Mouse (Mus musculus) granulocyte monocyte progenitor cell, adult 5-6 weeks (primary cell): Measurements from ENCODE around the gene Gdap1l1. TPM values are rescaled to one million over a fixed set of nuclear protein-coding genes. Genes with fewer than 3 reads are reported as not detected.

Experiments used
- ATAC-seq: replicated peaks from 2 replicates; pipeline ENCODE4 v1.8.0; 2016; ENCODE audit warnings: mild to moderate bottlenecking, moderate TSS enrichment, inconsistent platforms; ENCODE audit not compliant: poor library complexity, severe bottlenecking
- total RNA-seq, 2 experiments: library from RNA; stranded (forward) in 1 of 2; stranded (reverse) in 1 of 2; fragments of 200-712, 200-1000 nt in 1 of 2; fragments of >200 nt in 1 of 2; fragmentation: Nextera tagmentation in 1 of 2; gene quantifications; 2 replicates each; pipeline ENCODE4 v1.2.3; 2014 to 2017

Gene Gdap1l1
- total RNA-seq, 2 experiments from 2014 or later = not detected

DNA sequence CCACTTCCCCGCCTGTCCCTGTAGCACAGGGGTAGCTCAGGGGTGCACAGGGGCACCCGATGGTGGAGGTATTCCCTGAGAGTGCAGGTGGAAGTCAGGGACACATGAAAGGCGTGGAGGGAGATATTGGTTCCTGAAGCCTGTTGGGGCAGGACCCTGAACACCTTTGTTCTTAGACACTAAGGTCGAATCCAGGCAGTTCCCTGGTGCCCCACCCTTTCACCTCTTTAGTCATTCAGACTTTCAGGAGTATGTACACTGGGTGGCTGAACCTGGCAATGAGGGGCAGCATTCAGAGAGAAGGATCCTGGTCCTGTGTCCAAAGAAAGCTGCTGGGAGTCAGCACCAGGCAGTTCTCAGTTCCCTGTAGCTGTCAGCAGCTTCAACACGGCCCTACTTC lies 24.1 kb downstream of the Gdap1l1 start:
- no peak for ATAC-seq

DNA sequence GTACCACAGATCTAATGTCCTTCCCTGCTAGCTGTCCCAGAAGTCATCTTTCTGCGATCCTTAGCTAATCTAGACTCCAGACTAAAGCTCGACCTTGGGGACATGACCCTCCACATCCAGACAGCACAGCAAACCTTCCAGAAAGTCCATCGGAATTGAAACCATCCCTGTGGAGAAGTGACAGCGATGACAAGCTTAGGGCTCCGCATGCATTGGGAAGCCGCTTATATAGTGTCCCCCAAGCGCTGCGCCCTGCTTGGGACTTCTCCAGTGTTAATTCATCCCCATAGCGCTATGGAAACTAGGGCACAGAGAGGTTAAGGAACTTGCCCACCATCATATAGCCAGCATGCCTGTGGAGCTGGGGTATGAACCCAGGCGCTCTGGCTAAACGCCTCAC lies 24.5 kb downstream of the Gdap1l1 start:
- no peak for ATAC-seq

- ATAC-seq = no peak
Observed at GRCm38 (mm10) chr2:163463251-163463769, 25.0 kb downstream of the Gdap1l1 start.

GRCm38 (mm10) chr2:163463998-163464397 lies 25.7 kb downstream of the Gdap1l1 start:
- ATAC-seq = no peak

GRCm38 (mm10) chr2:163464562-163464961 lies 26.3 kb downstream of the Gdap1l1 start:
- no peak for ATAC-seq

GRCm38 (mm10) chr2:163466771-163467170 lies 28.5 kb downstream of the Gdap1l1 start:
- ATAC-seq = no peak

GRCm38 (mm10) chr2:163467585-163467984 lies 29.3 kb downstream of the Gdap1l1 start:
- ATAC-seq = no peak

GRCm38 (mm10) chr2:163468866-163469265 lies 30.6 kb downstream of the Gdap1l1 start:
- ATAC-seq = no peak

- ATAC-seq = no peak
Observed at GRCm38 (mm10) chr2:163469711-163470110, 31.4 kb downstream of the Gdap1l1 start.

- no peak for ATAC-seq
Observed at GRCm38 (mm10) chr2:163471136-163471535, 32.9 kb downstream of the Gdap1l1 start.

DNA sequence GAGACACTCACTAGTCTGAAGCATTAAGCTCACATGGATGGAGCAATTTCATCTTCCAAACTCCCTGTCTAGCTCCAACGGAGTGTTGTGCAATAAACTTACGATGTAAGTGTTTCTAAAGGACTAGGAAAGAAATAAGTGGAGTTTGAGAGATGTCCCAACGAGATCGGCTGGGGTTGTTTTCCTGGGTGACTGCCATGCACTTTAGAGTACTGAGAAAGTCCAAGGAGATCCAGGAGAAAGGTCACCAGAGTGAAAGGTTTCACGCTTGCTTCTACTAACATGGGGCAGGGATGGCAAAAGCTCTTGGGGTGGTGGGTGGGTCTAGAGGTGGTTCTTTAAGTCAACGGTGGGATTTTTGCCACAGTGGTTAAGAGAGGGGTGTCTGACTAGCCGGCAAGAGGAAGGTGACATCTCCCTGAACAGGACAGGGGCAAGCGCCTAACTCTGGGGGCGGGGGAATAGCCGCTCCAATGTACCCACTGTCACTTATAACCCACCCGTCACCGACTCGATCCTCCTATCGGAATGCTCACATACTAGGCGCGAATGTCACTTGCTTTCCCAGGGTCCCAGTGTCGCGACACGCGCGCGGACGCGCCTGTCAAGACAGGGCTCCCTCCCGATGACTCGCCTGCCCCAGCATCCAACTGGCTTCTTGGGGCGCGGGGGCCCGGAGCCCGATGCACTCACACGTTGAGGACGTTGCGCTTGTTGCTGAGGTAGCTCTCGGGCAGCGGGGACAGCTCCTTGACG lies 33.6 kb downstream of the Gdap1l1 start:
- peak; percentile 57 for ATAC-seq

GRCm38 (mm10) chr2:163472466-163472851 lies 34.2 kb downstream of the Gdap1l1 start, which contains the start of gene Fitm2:
Gene Fitm2, minus strand, starts transcription at chr2:163472629.
- ATAC-seq = peak; percentile 91

DNA sequence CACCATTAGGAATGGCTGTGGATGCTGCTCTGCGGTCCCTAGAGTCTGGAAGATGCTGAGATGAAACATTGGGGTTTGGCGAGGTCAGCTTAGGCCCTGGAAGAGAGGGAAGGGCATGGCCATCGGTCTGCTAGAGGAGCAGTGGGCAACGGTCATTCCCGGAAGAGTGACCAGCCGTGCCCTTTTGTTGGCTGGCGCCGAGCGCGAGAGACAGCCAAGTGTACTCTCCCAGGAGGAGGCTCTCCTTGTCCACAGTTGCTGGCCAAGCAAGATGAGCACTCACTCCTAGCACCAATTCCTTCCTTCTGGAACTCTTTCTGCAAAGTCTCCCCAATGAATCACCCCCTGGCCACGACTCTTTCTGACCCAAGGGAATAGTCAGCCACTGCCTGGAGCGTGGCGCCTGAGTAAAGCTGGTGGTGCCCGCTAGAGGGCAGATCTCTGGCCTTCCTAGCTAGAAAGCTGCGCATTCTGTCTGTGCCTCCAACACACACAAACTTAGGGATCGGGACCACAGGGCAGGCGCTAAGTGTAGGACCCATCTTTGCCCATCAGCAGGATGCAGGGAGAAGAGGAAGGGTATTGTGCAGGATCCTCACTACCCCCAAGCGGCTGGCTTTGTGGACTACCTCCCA lies 42.0 kb downstream of the Gdap1l1 start:
- ATAC-seq = peak; percentile 37; the same call in 1 of the 2 replicates

DNA sequence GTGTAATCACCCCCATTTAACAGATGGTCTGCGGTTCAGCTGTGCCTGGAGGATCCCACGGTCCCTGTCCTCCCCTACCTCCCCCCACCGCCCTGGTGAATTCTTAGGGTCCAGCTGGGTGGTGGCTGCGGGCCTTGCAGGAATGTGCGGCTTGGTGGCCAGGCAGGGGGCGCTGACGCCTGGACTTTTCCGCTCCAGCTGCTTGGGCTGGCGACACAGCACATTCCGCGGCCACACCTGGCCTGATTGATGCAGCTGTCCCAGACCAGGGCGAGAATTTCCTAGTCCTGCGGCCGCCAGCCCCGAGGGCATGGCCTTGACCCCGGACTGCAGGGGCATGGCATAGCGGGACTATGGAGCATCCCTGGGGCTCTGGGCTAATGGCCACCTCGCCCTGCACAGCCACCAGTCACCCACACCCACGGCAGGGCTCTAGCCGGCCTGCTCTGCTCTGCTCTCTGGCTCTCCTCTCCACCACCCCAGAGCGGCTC lies 43.3 kb downstream of the Gdap1l1 start:
- ATAC-seq = peak; percentile 25; the same call in 1 of the 2 replicates

DNA sequence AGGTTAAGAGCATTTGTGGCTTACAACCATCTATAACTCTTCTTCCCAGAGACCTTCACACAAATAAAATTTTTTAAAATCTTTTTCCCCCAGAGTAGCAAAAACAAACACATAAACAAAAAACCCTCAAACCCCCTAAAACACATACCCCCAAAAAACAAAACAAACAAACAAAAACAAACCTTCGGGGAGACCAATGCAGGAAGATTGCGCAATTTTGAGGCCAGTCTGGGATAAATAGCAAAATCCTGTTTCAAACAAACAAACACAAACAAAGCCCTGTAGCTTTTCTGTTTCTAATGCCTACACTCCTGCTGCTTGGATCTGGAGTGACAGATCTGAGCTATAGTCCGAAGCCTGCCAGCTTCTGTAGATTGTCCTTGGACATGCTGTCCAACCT lies 49.1 kb downstream of the Gdap1l1 start:
- ATAC-seq = no peak

DNA sequence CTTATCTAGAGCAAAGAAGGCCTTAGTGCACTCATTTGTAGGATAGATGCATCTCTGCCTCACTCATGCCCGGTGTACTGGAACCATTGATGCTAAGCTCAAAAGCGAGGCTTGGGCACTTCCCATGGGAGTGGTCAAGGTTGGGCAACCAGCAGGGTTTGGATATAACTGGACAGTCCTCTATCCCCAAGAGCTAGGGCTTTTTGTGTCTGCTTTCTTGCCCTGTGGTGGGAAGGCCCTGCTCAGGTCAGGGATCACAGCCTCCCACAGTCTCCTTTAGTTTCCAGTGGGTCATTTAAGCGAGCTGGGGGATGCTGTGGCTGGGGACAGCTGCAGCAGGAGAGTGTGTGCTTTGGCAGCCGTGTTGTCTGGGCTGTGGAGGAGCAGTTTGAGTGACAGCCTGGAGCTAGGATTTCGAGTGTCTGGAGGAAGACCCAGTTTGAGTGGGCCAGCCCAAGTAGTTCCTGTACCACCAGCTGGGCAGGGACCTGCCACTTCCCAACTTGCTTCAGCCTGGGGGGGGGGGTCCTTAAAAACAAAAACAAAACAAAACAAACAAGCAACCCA lies 51.5 kb downstream of the Gdap1l1 start:
- ATAC-seq = no peak

DNA sequence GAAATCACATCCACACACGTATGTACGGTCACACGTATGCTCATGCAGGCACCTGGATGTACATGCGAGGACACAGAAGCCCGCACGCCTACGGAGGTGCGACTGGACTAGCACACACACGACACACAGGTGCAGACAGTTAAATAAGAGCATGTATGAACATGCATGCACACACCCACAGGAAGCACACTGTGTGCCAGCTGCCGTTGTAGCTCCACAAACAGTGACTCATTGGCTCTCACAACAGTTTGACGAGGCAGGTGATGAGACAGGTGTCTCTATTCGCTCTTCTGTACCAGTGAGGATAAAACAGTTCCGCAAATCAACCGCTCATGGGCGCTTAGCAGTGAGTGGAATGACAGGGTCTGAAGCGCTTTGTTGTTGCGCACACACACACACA lies 52.4 kb downstream of the Gdap1l1 start:
- no peak for ATAC-seq

DNA sequence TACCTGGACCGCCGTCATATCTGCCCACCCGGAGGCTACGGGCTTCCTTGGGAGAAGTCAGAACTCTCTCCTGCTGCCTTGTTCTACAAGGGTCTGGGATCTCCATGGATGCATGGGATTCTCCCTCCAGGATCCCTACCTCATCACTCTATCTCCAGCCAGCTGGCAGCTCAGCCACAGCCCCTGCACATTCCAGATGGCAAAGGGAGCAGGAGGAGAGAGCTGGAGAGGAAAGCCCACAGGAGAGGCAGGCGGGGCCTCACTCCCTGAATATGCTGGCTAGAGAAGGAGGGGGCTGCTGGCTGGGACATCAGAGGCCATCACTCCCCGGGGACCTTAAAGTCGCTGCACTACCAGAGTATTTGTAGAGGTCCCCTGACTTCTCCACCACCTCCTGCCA lies 53.1 kb downstream of the Gdap1l1 start:
- no peak for ATAC-seq

GRCm38 (mm10) chr2:163492018-163492417 lies 53.7 kb downstream of the Gdap1l1 start, which contains the start of gene R3hdml:
Gene R3hdml, plus strand, starts transcription at chr2:163492318.
- no peak for ATAC-seq

GRCm38 (mm10) chr2:163493031-163493430 lies 54.8 kb downstream of the Gdap1l1 start:
- no peak for ATAC-seq

DNA sequence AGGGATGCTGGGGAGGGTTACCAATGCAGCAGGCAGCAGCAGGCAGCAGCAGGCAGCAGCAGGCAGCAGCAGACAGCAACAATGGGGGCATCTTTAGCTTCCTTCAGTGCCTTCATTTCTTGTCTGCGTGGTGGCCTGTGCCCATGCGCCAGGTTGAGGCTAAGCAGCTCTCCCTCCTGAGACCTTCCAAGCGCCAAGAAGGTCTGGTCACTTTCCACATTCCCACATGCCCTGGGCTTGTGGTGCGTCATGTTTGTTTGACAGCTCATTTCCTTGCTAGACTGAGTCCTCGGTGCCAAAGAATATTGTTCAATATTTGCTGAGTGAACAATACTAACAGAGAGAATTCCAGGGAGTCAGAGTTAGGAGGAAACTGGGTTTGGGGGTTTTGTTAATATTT lies 55.7 kb downstream of the Gdap1l1 start:
- no peak for ATAC-seq
